Mouse (Mus musculus) ovary, adult 18-20 months (tissue): ENCODE results near the gene Ptprr.
A peak's percentile ranks its signal among the peaks of the same experiment; 100 is the strongest.

Experiments used
- DNase-seq: peaks from one replicate; pipeline ENCODE4 v3.0.0; 2022; ENCODE audit warnings: low spot score, mixed read lengths

Ptprr gene

DNA sequence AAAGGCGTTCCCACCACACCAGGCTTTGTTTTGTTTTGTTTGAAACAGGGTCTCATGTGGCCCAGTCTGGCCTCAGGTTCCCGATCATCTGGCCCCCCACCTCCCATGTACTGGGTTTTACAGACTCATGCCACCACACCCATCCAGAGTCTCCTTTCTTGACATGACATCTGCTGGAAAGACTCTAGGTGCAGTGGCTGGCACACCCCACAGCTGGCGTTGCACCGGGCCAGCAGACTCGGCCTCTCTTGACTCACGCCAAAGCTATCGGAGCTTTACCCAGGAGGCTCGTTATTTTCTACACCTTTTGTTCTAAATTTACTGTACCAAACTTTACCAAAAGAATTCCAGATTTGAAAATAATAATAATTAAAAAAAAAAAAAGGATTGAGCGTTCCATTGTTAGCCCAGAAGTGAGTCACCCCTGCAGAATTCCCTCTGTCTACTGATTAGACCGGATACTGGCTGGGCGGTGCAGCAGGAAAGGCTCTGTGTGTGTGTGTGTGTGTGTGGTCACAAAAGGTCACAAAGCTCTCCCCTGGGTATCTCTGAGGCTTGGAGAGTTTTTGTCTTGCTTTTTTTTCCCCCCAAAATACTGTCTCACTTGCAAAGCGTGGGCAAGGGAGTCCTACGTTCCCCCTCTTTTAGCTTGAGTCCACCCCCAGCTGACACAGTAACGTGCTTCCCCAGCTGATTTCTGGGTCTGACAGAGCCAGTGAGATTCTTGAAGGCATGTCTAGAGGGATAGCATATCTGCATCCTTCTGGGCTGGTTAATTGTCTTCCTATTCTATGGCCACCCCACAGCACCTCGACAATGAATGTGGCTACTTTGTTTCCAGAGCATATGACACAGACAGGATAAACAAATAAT, 248.8 kb downstream of the Ptprr start:
- DNase-seq = no peak

DNA sequence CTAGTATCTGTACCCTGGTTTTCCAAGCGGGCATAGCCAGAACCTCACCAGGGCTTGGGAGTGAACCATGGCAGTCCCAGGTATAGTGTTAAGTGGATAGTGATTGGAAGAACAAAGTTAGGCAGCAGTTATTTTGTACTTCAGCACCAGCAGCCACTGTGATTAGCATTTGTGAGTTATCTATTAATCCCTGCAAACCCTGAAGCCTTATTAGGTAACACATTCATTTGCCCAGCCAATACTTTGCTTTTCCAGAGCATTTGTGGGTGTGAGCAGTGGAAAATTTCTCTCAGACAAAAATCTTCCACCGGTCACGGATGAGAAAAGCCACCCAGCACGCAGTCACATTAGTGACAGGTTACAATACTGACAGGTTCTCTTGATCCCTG, 249.4 kb downstream of the Ptprr start:
- DNase-seq = no peak

DNA sequence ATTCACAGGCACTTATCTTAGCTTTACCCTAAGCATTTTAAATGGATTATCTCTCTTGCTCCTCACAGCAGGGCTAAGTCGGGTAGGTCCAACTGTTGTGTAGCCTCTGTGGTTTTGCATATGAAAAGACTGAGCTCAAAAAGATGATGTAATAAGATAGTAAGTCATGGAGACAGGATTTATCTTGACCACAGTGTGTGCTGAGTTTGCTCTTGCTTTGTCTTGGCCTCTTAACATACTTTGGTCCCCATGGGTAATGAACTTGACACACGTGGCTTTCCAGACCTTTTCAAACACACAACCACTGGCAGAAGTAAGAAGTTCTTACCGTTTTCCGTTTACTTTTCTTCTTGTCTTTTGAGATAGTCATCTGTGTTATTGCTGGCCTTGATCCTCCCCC, 250.3 kb downstream of the Ptprr start:
- DNase-seq = no peak

DNA sequence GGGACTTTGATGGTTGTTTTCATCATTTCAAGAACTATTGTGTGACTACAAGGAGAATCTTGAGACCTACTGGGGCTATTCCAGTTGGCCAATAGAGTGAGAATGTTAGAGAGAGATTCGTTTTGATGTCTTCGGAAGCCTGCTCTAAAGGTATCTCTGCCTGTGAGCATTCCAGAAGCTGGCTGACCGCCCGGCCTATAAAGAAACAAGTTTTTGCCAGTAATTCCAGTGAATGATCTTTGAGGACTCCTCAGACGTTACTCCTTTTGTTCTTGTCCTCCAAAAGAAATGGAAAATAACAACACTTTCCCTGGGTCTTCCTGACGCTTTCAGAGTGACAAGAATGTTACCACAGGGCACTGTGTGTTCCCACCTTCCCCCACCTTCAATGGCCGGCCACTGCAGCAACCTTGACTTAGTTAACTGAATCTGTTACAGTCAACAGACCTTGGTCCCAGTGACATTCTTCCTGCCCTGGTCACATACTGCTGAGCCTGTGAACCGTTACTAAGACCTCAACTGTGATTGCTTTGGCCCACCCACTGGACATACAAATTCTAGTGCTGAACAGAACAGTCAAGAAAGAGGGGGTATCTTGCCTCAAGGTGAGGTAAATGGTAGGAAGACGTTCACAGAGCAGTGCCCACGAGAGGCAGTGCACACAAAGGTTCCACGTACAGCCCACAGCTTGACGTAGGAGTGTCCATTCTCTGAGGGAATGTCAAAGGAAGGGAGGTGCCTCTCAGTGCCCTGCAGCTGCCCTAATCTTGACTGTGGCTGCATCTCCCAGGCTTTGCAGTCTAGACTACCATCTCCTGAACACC, 252.8 kb downstream of the Ptprr start:
- DNase-seq = no peak

DNA sequence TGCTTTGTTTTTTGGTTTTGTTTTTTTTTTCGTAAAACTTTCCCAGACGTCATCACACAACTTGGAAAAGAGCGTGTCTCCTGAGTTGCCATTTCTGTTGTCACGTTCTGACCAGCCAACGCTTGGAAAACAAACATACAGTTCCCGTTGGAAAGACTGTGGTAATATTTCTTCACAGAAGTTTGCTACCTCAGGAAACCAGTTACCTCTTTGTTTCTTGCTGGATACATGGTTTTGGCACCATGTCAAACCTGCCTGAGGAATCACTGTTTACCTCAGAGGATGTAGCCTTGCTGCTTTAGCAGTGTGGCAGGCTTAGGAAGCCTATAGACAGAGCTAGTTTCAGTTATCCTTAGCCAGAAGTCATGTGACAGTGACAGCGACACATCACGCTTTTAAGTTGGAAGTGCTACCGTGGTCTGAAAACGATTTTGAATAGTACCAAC, 253.5 kb downstream of the Ptprr start:
- no peak for DNase-seq

DNA sequence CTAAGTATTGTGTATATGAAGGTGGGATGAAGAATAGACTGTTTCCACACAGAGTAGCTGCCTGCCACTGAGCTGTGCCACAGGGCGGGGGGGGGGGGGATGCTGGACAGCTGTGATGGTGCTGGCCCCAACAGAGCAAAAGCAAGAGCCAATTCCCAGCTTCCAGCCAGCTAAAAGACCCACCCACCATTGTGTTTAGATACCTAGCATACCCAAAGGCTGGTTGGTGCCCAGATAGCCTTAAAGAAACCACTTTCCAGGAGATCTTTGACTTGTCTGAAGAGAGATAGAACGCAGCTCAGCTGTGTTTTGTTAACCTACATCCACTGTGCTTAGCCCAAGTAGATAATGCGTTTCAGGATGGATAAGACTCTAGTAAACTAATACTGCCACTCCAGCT, 254.1 kb downstream of the Ptprr start:
- DNase-seq = no peak

DNA sequence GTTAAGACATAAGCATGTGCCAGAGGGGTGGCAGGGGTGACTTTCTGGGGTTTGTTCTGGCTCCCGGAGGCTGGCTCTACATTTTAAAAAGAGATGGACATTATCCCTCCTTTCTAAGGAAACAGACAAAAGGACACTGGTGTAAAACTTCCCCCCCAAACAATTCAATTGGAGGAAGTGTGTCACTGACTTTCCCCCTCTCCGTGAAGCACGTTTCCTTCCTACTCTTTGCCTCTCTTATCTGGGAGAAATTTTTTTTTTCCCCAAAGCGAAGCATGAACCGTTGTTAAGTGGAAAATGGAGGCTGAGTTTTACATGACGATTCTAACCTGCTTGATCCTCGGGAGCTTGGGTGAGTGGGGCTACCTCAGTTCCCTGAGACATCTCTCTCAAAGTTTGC, 257.3 kb downstream of the Ptprr start, which contains the start of gene Ptprb:
Gene Ptprb (plus strand): TSS at position 244 of the 400 bp plus-strand sequence.
- DNase-seq = no peak

DNA sequence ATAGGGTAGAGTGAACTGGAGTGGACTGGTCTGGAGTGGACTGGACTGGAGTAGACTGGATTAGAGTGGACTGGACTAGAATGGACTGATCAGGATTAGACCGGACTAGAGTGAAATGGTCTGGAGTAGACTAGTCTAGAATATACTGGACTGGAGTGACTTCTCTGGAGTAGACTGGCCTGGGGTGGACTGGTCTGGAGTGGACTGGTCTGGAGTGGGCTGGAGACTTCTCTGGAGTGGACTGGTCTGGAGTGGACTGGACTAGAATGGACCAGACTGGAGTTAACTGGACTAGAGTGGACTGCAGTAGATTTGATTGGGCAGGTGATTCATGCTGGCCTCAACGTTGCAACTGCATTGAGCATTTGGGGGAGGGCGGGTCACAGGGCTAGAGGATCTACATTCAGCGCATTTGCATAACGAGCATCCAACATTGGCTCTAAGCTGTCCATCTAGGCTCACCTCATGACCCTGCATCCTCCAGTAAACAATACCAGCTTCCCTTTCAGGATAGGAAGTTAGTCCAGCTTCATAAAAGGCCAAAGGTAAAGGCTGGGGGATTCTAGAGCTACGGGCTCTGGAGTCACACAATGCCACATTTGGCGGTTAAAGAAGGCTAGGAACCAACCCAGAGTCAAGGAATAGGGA, 268.8 kb downstream of the Ptprr start:
- no peak for DNase-seq

DNA sequence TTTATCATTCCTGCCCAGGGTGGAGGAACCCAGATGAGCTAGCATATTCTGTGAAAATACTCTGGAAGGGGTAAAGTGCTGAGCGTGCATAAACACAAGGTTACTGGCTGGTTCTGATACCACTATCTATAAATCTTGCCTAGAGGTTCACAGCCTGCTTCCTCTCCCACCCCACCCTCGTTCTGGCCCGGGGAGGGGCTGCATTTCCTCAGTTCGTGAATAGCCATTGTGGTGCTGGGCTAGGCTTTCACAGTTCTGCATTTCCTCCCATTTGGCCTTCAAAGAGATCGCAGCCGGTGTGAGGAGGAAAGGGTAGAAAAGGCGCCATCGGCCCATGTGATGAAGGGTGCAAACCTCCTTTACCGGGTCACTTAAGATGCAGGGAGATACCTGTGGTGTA, 270.1 kb downstream of the Ptprr start:
- DNase-seq = no peak

DNA sequence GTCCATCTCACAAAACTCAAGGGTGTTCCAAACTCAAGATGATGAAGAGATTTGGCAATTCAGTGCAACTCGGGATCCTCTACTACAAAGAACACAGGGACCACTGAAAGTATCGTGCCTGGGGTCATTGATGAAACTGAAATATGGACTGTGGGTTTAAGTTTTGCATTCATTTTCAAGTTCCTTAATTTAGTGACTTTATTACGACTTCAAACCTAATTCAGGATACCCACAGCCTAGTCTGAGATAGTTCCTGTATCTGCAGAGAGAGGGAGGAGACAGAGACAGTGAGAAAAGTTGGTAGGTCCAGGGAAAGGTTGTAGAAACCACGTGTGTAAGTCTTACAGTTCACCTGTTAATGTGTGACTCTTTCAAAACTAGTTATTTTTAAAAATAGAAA, 272.5 kb downstream of the Ptprr start:
- no peak for DNase-seq

DNA sequence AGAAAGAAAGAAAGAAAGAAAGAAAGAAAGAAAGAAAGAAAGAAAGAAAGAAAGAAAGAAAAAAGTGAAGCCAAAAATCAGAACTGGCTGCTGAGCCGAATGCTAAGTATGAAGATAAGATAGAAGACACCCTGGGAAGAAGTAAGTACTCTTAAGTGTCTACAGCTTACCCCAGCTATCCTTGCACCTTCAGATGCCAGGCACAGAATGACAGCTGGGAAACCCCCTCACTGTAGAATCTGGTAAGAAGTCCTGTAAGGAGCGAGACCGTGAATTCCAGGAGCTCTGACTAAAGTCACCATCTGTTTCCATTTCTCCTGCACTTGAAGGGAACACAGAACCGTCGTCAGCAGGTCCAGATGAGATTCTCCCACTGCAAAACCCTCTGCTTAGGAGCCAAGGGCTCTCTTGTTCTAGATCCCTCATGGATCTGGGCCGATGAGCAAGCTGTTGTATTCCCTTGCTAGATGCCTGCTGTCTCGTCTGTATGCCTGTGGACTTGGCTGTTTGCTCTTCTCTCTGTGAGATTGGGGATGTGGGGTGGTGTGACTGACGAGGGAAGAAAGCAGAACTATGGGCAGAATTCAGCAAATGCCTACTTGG, 273.2 kb downstream of the Ptprr start:
- DNase-seq = no peak

DNA sequence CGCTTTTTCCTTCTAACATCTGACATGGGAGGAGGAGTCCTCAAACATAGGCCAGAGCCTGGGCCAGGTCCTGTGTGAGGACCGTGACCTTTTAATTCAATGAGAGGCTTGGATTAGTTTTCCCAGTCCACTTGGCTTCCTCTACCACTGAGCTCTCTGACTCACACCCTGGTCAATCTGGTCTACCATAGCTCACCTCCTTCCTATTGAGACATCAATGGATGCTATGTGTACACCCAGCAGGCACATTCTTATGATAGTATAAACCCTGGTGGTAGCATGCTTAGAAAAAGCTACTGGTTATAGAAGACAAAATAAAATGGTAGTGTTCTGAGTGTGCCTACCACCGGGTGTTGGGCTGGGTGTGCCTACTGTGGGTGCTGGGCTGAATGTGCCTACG, 278.4 kb downstream of the Ptprr start:
- DNase-seq = no peak

DNA sequence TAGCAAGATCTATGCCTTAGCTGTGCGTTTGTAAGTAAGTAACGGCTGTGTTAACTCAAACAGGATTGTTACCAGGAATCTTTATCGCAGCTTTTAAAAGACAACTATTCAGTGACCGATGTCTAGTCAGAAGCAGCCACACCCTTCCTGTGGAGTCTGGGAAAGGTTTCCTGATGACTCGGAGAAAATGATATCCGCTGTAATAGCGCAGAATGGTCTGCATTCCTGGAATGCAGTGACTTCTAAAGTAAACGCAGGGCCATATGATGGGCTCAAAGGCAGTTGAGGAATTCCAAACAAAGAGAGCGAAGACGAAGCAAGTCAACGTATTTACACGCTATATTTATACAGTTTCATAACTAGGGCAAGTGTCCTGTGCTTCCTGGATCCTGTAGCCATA, 279.8 kb downstream of the Ptprr start:
- DNase-seq = no peak

DNA sequence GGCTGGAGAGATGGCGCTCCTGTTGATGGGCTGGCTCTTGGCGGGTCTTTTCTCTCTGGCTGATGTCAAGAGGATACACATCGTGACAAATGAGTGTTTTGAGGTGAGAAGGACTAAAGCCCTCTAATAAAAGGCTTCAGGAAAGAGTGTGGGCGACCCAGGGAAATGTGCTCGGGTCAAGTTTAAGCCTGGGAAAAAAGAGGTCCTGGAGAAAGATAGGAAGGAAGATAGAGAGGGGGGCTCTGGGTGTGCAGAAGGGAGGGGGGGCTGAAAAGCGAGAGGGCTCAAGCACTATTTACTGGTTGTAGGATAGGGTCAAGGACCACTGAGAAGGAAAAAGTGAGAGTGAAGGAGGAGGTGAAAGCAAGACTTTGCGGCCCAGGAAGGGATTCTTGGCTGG, 282.8 kb downstream of the Ptprr start:
- no peak for DNase-seq

DNA sequence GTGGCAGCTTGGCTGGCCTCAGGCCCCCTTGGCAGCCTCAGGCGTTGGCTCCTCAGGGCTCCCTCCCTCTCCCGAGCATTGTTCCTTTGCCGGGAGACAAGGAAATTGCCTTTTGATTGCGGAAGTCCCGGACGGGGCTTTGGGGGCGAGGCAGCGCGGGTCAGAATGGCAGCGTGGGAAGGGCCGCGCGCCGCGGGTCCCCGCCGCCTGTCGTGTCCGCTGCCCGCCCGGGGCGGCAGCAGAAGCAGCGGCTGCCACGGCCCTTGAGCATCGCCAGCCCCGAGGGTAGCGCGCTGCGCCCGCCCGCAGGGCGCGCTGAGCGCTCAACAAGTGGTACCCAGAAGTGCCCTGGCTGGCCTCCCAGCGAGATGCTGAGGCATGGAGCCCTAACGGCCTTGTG, 283.2 kb downstream of the Ptprr start:
- no peak for DNase-seq

DNA sequence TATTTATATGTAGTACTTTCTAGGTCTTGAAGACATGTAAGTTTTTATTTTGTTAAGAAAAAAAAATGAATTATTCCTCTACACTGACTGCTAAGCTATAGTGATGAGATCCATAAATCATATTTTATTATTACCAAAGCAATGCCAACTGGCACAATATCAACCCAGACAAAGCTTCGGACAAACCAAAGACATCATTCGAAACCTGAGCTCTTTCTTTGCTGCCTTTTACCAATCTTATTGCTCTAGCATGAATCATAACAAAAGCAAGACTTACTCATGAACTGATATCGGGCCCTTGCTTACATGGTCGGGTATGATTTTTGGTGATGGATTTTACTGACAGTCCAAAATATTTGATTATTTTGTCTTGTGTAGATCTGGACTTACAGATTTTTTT, 286.3 kb downstream of the Ptprr start:
- no peak for DNase-seq

DNA sequence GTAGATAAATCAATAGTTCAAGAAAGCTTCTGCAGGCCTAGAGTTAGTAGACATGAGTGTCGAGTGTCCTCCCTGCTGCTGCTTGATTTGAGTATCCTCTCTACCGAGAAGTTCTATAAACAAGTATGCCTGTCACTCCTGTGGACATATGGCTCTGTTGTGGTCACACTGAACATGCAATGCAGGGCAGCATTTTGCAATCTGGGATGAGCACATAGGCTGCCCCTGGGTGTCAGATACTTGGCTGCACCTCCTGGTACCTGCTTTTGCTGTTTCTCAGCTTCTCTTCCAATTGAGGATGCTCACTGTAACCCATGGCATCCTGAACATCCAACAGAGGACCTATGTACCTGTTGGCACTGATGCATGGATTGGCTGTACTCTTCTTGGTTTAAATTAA, 291.4 kb downstream of the Ptprr start:
- no peak for DNase-seq

DNA sequence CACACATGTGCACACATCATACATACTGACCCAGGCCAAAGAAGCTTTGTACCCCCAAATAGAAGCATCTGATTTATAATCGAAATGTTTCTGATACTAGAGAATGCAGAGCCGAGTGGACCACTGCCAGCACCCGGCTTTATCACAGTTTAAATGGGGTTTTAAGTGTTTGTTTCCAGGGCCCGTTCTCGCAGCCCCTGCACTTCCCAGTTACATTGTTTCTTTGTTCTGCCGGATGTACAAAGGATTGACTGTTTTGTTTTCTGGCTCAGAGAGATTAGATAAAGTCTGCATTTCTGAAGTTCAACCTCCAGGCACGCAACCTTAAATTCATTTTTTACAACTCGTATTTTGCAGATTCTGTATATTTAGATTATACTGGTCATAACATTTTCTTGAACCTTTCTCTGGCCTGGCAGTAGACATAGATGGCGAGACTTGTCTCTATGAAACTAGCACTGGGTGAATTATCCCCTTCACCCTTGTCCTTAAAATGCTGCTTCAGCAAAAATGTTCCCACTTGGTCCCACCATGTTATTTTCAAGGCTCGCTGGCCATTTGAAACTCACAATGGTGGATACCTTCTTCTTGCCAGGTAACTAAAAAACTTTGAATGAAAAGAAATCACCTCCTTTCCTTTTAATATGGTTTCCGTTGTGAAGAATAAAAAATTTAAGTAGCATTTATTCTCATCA, 292.6 kb downstream of the Ptprr start:
- DNase-seq = no peak

DNA sequence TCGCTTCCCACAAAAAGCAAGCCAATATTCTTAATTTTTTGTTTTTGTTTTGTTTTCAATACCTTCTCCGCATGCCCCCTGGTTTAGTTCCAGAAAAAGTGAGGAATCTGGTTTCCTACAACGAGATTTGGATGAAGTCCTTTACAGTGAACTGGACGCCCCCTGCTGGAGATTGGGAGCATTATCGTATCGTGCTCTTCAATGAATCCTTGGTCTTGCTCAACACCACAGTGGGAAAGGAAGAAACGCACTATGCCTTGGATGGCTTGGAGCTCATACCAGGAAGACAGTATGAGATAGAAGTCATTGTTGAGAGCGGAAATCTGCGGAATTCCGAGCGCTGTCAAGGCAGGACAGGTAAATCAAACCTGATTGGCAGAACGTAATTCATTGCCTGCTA, 301.2 kb downstream of the Ptprr start:
- DNase-seq = peak; percentile 55
